13 mouse cellular contexts compared by ENCODE assay signal in the genomic region with DNA sequence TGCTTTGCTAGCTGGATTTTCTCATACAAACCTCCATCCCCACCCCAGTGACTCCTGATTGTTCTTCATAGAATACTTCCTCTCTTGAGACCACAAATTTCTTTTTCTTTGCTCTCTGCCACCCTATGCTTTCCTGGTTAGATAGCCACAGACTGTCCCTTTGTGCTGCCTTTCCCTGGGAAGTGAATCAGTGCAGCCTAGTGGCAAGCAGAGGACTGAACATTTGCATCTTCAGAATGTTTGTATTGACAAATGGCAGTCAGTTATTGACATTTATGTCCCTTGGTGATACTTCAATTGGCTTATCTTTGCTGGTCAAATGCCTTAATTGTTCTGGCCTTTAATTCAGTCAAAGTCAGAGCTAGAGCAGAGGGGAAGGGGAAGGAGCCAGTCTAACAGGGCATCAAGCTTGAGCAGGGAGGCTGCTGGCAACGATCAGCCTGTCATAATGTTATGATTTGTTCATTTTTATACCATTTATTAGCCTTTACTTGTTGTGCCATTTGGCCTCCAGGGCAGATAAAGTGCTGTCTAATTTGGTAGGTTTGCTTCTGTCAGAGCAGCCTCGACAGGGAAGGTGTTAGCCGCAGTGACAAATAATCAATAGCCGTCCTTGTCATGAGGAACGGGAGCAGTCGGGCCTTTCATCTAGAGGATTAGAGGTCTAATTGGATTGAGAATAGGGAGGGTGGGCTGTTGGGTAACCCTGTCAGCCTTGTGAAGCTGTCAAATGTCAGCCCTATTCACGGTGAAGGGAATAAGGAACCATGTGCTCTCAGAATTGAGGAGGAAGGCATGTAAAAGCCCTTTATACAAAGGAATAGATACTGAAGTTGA. TPM values are rescaled to one million over a fixed set of nuclear protein-coding genes. Genes with fewer than 3 reads are reported as not detected.
A peak's percentile ranks its signal among the peaks of the same experiment; 100 is the strongest.
DNase-seq lines count a peak whose midpoint lies in the region; ATAC-seq lines count a peak whose summit lies in the region.
"Had no signal": no experiment of that assay in that cellular context is flagged by ENCODE, and none has a peak within 500 bp of the region (broad histone marks: within the 10 kb centered on the region; RNA-seq: fewer than 3 reads in every experiment).

No protein-coding gene starts in this region.

- no peaks in the 10 kb centered on the region for H3K27me3 ChIP-seq in embryonic facial prominence, embryonic 10.5 days (replicated peaks; ENCODE audit: low read depth, poor library complexity, severe bottlenecking)
- no peaks in the 10 kb centered on the region for H3K27me3 ChIP-seq in hindbrain, embryonic 13.5 days
- no peaks in the 10 kb centered on the region for H3K27me3 ChIP-seq in neural tube, embryonic 14.5 days (ENCODE audit: control insufficient read depth, insufficient read depth, low read length)
- H3K27me3 ChIP-seq: neural tube, embryonic 13.5 days had no signal

- no peak overlapping the region for H3K4me3 ChIP-seq in embryonic facial prominence, embryonic 10.5 days
- no peak overlapping the region for H3K4me3 ChIP-seq in hindbrain, embryonic 13.5 days
- H3K4me3 ChIP-seq in neural tube, embryonic 14.5 days (ENCODE audit: low read depth, low read length): no peak overlapping the region
- H3K4me3 ChIP-seq: erythroblast, embryonic 14.5 days; neural tube, embryonic 13.5 days had no signal

- DNase-seq in cerebellum, postnatal 10 days: peak; percentile 5 to 10
- no peak for DNase-seq in cerebellum, postnatal 25 days
- peak; percentile 10 for DNase-seq in embryonic facial prominence, embryonic 10.5 days (ENCODE audit: low spot score)
- no peak for DNase-seq in heart, adult 8-10 months (ENCODE audit: low spot score)
- DNase-seq in urinary bladder, postnatal 25 days (ENCODE audit: low spot score): no peak
- DNase-seq in kidney, adult 18-20 months: no peak
- DNase-seq: cerebellum, adult 2 months; liver; lung, postnatal 14 days had no signal

- H3K4me1 ChIP-seq in embryonic facial prominence, embryonic 10.5 days: peaks cover 5% of the 10 kb centered on the region
- H3K4me1 ChIP-seq in hindbrain, embryonic 13.5 days (replicated peaks): peaks cover 9% of the 10 kb centered on the region; the same call in 1 of the 2 replicates
- no peaks in the 10 kb centered on the region for H3K4me1 ChIP-seq in neural tube, embryonic 14.5 days (ENCODE audit: control insufficient read depth, insufficient read depth, low read length)

- ATAC-seq in hindbrain, embryonic 13.5 days (ENCODE audit: low FRiP score): peak; percentile 66; the same call in 1 of the 2 replicates
- ATAC-seq in neural tube, embryonic 14.5 days (ENCODE audit: low read depth): peak; percentile 24; the same call in 1 of the 2 replicates

- H3K9me3 ChIP-seq in embryonic facial prominence, embryonic 10.5 days: no peaks in the 10 kb centered on the region
- H3K9me3 ChIP-seq in hindbrain, embryonic 13.5 days: no peaks in the 10 kb centered on the region
- H3K9me3 ChIP-seq in neural tube, embryonic 14.5 days (ENCODE audit: control insufficient read depth, low read length): no peaks in the 10 kb centered on the region
- H3K9me3 ChIP-seq: neural tube, embryonic 13.5 days had no signal

- 0 out of 2 replicates have a peak overlapping the region, but pooled peaks have one; percentile 4 for H3K4me2 ChIP-seq in hindbrain, embryonic 13.5 days
- no peak overlapping the region for H3K4me2 ChIP-seq in neural tube, embryonic 14.5 days (ENCODE audit: low read depth, low read length)
- H3K4me2 ChIP-seq: neural tube, embryonic 13.5 days had no signal

- no peak overlapping the region for H3K9ac ChIP-seq in hindbrain, embryonic 13.5 days
- H3K9ac ChIP-seq in neural tube, embryonic 14.5 days (replicated peaks; ENCODE audit: low read depth, low read length): no peak overlapping the region
- H3K9ac ChIP-seq: neural tube, embryonic 13.5 days had no signal

- H3K27ac ChIP-seq in embryonic facial prominence, embryonic 10.5 days (replicated peaks): no peak overlapping the region
- no peak overlapping the region for H3K27ac ChIP-seq in hindbrain, embryonic 13.5 days
- no peak overlapping the region for H3K27ac ChIP-seq in neural tube, embryonic 14.5 days (ENCODE audit: low read depth, low read length)
- H3K27ac ChIP-seq: neural tube, embryonic 13.5 days had no signal

- WGBS in embryonic facial prominence, embryonic 10.5 days: 12% methylated on average over 7 of the region's 7 CpGs
- WGBS in hindbrain, embryonic 13.5 days: 12% methylated on average over 7 of the region's 7 CpGs
- WGBS in neural tube, embryonic 14.5 days: 23% methylated on average over 7 of the region's 7 CpGs

- no peaks in the 10 kb centered on the region for H3K36me3 ChIP-seq in embryonic facial prominence, embryonic 10.5 days (replicated peaks)
- H3K36me3 ChIP-seq in hindbrain, embryonic 13.5 days: no peaks in the 10 kb centered on the region
- no peaks in the 10 kb centered on the region for H3K36me3 ChIP-seq in neural tube, embryonic 14.5 days (ENCODE audit: control insufficient read depth, insufficient read depth, low read length)
- H3K36me3 ChIP-seq: neural tube, embryonic 13.5 days had no signal

RNA-seq across cellular contexts. Expression of gene Invs, which starts 55.6 kb away (rescaled TPM):
- polyA plus RNA-seq in embryonic facial prominence, embryonic 10.5 days (2016; fragmentation: Nextera tagmentation; extraction: Ambion mirVana): 9.8 and 10.2 TPM in 2 replicates
- polyA plus RNA-seq in hindbrain, embryonic 13.5 days (2015; fragmentation: Nextera tagmentation; extraction: Ambion mirVana): 6.8 and 8.6 TPM in 2 replicates
- polyA plus RNA-seq in neural tube, embryonic 14.5 days (2014; fragmentation: Nextera tagmentation; extraction: Ambion mirVana): 6.1 and 6.2 TPM in 2 replicates
- 1 to 10 TPM; 2.0 to 2.6 (median 2.4) TPM for total RNA-seq in heart, adult 8-10 months (2022)

RNA-seq across cellular contexts. Expression of gene Erp44, which starts 55.8 kb away (rescaled TPM):
- 57.1 and 60.5 TPM in 2 replicates for polyA plus RNA-seq in embryonic facial prominence, embryonic 10.5 days (2016; fragmentation: Nextera tagmentation; extraction: Ambion mirVana)
- 66.1 and 66.3 TPM in 2 replicates for polyA plus RNA-seq in hindbrain, embryonic 13.5 days (2015; fragmentation: Nextera tagmentation; extraction: Ambion mirVana)
- polyA plus RNA-seq in neural tube, embryonic 14.5 days (2014; fragmentation: Nextera tagmentation; extraction: Ambion mirVana): 52.3 and 69.2 TPM in 2 replicates
- total RNA-seq in heart, adult 8-10 months (2022): 10 to 100 TPM; 23.4 to 27.4 (median 25.4) TPM

Comparison
In these comparisons a context has a peak if more than half of its experiments do, and no peak if none do; other contexts are left out.
1. DNase-seq: peak in cerebellum, postnatal 10 days (2 of 2) and embryonic facial prominence, embryonic 10.5 days (single experiment); none in cerebellum, postnatal 25 days (0 of 2), heart, adult 8-10 months (single experiment), urinary bladder, postnatal 25 days (single experiment) and kidney, adult 18-20 months (single experiment).